Mouse (Mus musculus) Patski (cell line): ENCODE measurements around the gene Col5a1. TPM values are rescaled to one million over a fixed set of nuclear protein-coding genes. Genes with fewer than 3 reads are reported as not detected.

Experiments
- ATAC-seq: fragments of 100-300 bp; one replicate; pipeline ENCODE4 v1.8.0; 2021
- CTCF ChIA-PET: fragments of 350-600 bp; sonication (Branson Sonifier 250); formaldehyde crosslinking; loops from one replicate; lab custom pipeline; 2022; ENCODE audit warnings: inconsistent platforms; lab: Charles Lee
- POLR2A ChIA-PET: fragments of 350-600 bp; sonication (Branson Sonifier 250); formaldehyde crosslinking; loops from one replicate; lab custom pipeline; 2022; ENCODE audit warnings: antibody characterized with exemption, inconsistent platforms; lab: Charles Lee
- DNase-seq: peaks from one replicate; pipeline ENCODE4 v3.0.0-alpha.2; 2011; ENCODE audit warnings: low read depth, low spot score
- H3K27me3 ChIP-seq: fragments of 371-371 bp; one replicate; pipeline ENCODE4 v1.5.1; 2021
- CTCF ChIP-seq: fragments of 100-300 bp; IDR thresholded peaks from one replicate; pipeline ENCODE4 v1.5.1; 2021
- in situ Hi-C: fragments of 300-500 bp; cut with MboI; formaldehyde crosslinking; loops from 3 replicates; pipeline ENCODE4 v1.11.1; 2018; ENCODE audit warnings: low pct_unique_long_range_greater_than_20kb, mixed read lengths
- polyA plus RNA-seq: library from polyadenylated mRNA; unstranded; gene quantifications from one replicate; pipeline ENCODE4 v1.2.3, GENCODE M21; 2021

Col5a1 gene
- polyA plus RNA-seq, 1 experiment from 2014 or later: 39.0 TPM

GRCm38 (mm10) chr2:27895648-27896047, 9.4 kb downstream of the Col5a1 start:
- no peak for DNase-seq
- in situ Hi-C loops: no loop called here
- no peaks in the 10 kb centered on the region for H3K27me3 ChIP-seq
- no peak for ATAC-seq
- TF ChIP-seq CTCF: no peak
- CTCF ChIA-PET: interaction anchor here (1.2 kb wide), 1 partner anchor 95 kb away, joined by 3 read pairs; no protein-coding TSS in a partner anchor
- POLR2A ChIA-PET: no interaction called here

GRCm38 (mm10) chr2:27897161-27897560, 10.9 kb downstream of the Col5a1 start:
- in situ Hi-C loops: no loop called here
- no peaks in the 10 kb centered on the region for H3K27me3 ChIP-seq
- DNase-seq (no peak), ATAC-seq (no peak)
- ChIA-PET CTCF (interaction anchor here (1.1 to 1.7 kb wide), 2 partner anchors 11 to 21 kb away, joined by 3 to 4 read pairs; no protein-coding TSS in a partner anchor), POLR2A (interaction anchor here (0.6 to 1.0 kb wide), 2 partner anchors 16 to 113 kb away, joined by 3 read pairs; no protein-coding TSS in a partner anchor)
- TF ChIP-seq CTCF: no peak

- POLR2A ChIA-PET: no interaction called here
- in situ Hi-C loops: loop anchor here (10.0 kb wide), 1 partner anchor 345 kb away; no protein-coding TSS in a partner anchor
- DNase-seq (no peak), ATAC-seq (peak; percentile 39)
- no peaks in the 10 kb centered on the region for H3K27me3 ChIP-seq
- no peak for TF ChIP-seq CTCF
- CTCF ChIA-PET: interaction anchor here (1.5 to 3.9 kb wide), 3 partner anchors 11 to 347 kb away, joined by 4 to 18 read pairs (median 9); no protein-coding TSS in a partner anchor
Observed at GRCm38 (mm10) chr2:27899894-27900293, 13.7 kb downstream of the Col5a1 start.

GRCm38 (mm10) chr2:27901076-27901475, 14.9 kb downstream of the Col5a1 start:
- DNase-seq: no peak
- no peak for TF ChIP-seq CTCF
- H3K27me3 ChIP-seq: no peaks in the 10 kb centered on the region
- ChIA-PET CTCF (interaction anchor here (0.9 to 3.9 kb wide), 5 partner anchors 9 to 20 kb away, joined by 3 to 18 read pairs (median 4); no protein-coding TSS in a partner anchor), POLR2A (no interaction called here)
- in situ Hi-C loops: loop anchor here (10.0 kb wide), 1 partner anchor 346 kb away; no protein-coding TSS in a partner anchor
- ATAC-seq: no peak

- no peak for DNase-seq
- ChIA-PET CTCF (interaction anchor here (0.6 to 3.9 kb wide), 6 partner anchors 10 to 24 kb away, joined by 3 to 18 read pairs (median 4); no protein-coding TSS in a partner anchor), POLR2A (no interaction called here)
- in situ Hi-C loops: loop anchor here (10.0 kb wide), 1 partner anchor 347 kb away; no protein-coding TSS in a partner anchor
- H3K27me3 ChIP-seq: no peaks in the 10 kb centered on the region
- TF ChIP-seq CTCF: no peak
- ATAC-seq: no peak
Observed at GRCm38 (mm10) chr2:27901525-27902245, 15.5 kb downstream of the Col5a1 start.

- ATAC-seq (no peak), DNase-seq (no peak)
- ChIA-PET CTCF (interaction anchor here (0.6 to 3.9 kb wide), 2 partner anchors 14 to 23 kb away, joined by 3 to 18 read pairs; no protein-coding TSS in a partner anchor), POLR2A (interaction anchor here (0.8 kb wide), 1 partner anchor 14 kb away, joined by 3 read pairs; no protein-coding TSS in a partner anchor)
- H3K27me3 ChIP-seq: no peaks in the 10 kb centered on the region
- in situ Hi-C loops: loop anchor here (10.0 kb wide), 1 partner anchor 348 kb away; no protein-coding TSS in a partner anchor
- TF ChIP-seq CTCF: no peak
Observed at GRCm38 (mm10) chr2:27902318-27902717, 16.1 kb downstream of the Col5a1 start.

- POLR2A ChIA-PET: interaction anchor here (0.6 kb wide), 2 partner anchors 49 to 123 kb away, joined by 3 read pairs; no protein-coding TSS in a partner anchor
- no peaks in the 10 kb centered on the region for H3K27me3 ChIP-seq
- in situ Hi-C loops: loop anchor here (10.0 kb wide), 1 partner anchor 351 kb away; no protein-coding TSS in a partner anchor
- TF ChIP-seq CTCF: no peak
- CTCF ChIA-PET: interaction anchor here (0.9 to 1.2 kb wide), 3 partner anchors 11 to 121 kb away, joined by 3 read pairs; no protein-coding TSS in a partner anchor
- no peak for DNase-seq
- ATAC-seq: no peak
Observed at GRCm38 (mm10) chr2:27905411-27905810, 19.2 kb downstream of the Col5a1 start.

GRCm38 (mm10) chr2:27910501-27910900, 24.3 kb downstream of the Col5a1 start:
- in situ Hi-C loops: no loop called here

GRCm38 (mm10) chr2:27912546-27913275, 26.5 kb downstream of the Col5a1 start:
- DNase-seq: no peak
- in situ Hi-C loops: no loop called here
- no peak for ATAC-seq
- CTCF ChIA-PET: interaction anchor here (2.2 kb wide), 1 partner anchor 12 kb away, joined by 9 read pairs; no protein-coding TSS in a partner anchor
- POLR2A ChIA-PET: interaction anchor here (1.1 kb wide), 1 partner anchor 16 kb away, joined by 3 read pairs; no protein-coding TSS in a partner anchor
- TF ChIP-seq CTCF: no peak
- no peaks in the 10 kb centered on the region for H3K27me3 ChIP-seq

More at GRCm38 (mm10) chr2:27910501-27910900, 24.3 kb downstream of the Col5a1 start:
- ChIA-PET CTCF (no interaction called here), POLR2A (no interaction called here)
- ATAC-seq: no peak
- H3K27me3 ChIP-seq: no peaks in the 10 kb centered on the region
- no peak for TF ChIP-seq CTCF
- no peak for DNase-seq

- no peak for TF ChIP-seq CTCF
- ChIA-PET CTCF (interaction anchor here (0.6 to 1.7 kb wide), 6 partner anchors 9 to 68 kb away, joined by 3 to 5 read pairs (median 4); no protein-coding TSS in a partner anchor), POLR2A (interaction anchor here (0.8 to 1.0 kb wide), 2 partner anchors 13 to 17 kb away, joined by 3 read pairs; no protein-coding TSS in a partner anchor)
- no peak for DNase-seq
- in situ Hi-C loops: no loop called here
- H3K27me3 ChIP-seq: no peaks in the 10 kb centered on the region
- ATAC-seq: no peak
Observed at GRCm38 (mm10) chr2:27915726-27916125, 29.5 kb downstream of the Col5a1 start.
